Mouse (Mus musculus) large intestine, adult 2 months (tissue): ENCODE data around the gene Ccdc57. TPM values are rescaled to one million over a fixed set of nuclear protein-coding genes. Genes with fewer than 3 reads are reported as not detected.

ENCODE experiments used
- DNase-seq: peaks from one replicate; pipeline ENCODE4 v3.0.0-alpha.2; 2012; ENCODE audit warnings: low read depth, low spot score
- WGBS: fragments of 180-500 bp; shearing (Covaris S2); methylation state at CpG from one replicate; pipeline ENCODE4 v1.1.7; 2018; 5-methylcytosine and 5-hydroxymethylcytosine counted together
- polyA plus RNA-seq: library from polyadenylated mRNA; depleted of rRNA; stranded (reverse); fragments of >200 nt; gene quantifications from 2 replicates; pipeline ENCODE4 v1.2.3, GENCODE M21; 2012

Ccdc57 gene
- polyA plus RNA-seq, 1 experiment = 0.90 TPM

DNA sequence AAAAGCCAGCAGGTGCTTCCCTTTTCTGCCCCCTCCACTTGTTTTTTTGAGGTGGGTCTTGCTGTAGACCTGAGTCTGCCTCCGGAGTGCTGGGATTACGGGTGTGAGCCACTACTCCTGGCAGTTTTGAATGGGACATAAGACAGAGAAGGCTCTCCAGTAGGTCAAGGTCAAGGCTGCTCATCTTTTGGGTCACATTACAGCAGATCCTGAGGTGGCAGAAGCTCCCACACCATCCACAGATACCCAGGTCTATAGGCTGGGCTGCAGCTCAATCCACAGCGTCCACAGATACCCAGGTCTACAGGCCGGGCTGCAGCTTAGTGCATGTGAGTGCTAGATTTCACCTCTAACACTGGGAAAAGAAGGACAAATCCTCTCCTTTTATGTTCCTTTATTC lies 18.9 kb downstream of the Ccdc57 start:
- WGBS = 95% methylated on average over 4 of the region's 4 CpGs
- DNase-seq = no peak

DNA sequence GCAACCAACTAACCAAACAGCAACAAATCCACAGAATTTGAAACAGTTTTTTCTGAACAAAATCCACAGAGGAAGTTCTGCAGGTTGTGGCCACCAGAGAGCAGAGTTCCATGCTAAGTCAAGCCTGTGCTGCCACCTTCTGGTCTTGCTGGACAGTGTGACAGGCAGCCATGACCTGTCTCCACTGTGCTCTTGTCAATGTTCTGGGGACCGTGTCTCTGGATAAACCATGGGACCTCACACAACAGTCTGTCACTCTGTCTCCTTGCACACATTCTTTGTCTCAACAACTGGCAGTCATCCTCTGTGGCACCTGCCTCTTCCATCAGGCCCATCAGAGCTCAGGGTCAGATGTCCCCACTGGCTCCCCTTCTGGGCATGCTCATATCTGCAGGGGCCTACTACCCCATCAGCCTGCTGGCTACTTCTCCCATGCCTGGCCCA lies 27.2 kb downstream of the Ccdc57 start:
- peak; percentile 60 for DNase-seq
- 3% methylated on average over 1 of the region's 1 CpGs for WGBS

DNA sequence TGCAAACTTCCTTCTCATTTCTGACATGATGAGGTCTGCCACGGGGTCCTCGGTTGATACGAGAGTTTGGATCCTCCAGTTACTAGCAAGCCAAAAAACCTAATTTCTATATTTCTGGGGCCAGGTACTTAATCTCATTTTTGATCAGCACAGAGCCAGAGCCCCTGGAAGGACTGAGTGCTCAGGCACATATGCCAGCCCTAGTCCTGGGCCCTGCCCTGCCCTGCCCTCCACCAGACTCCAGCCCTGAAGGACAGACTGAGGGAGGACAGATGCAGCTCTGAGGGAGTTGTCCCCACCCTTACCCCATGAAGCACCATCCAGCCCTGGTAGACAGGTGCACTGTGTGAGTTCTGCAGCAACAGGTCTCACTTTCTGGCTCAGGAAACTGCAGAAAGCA lies 28.1 kb downstream of the Ccdc57 start:
- no peak for DNase-seq
- WGBS = 94% methylated on average over 3 of the region's 3 CpGs

DNA sequence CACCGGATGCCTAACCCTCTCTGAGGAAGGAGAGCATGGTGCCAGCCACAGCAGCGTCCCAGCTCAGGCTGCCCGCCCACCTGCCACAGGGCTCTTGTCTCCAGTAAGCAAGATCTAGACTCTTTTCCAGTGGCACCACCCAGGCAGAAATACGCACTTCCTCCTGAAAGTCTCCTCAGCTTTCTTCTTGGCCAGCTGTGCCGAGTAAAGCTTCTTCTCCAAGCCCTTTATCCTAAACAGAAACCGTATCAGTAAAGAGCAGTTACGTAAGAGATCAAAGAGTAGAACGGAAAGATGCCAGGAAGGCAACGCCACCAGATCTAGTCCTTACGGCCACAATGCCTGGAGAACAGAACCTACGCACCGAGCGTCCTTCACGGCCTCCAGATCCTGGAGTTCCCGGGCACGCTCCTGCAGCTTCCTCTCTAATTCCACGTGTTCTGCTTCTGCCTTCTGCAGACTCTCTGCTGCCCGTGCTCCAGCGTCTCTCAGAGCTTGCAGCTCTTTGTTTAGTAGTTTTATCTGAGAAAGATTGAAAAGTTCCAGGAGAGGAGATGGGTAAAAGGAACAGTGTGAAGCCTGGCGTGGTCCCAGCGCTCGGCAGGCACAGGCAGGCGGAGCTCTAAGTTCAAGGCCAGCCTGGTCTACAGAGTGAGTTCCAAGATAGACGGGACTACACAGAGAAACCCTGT lies 29.4 kb downstream of the Ccdc57 start:
- peak; percentile 64 for DNase-seq
- 29% methylated on average over 24 of the region's 24 CpGs for WGBS

DNA sequence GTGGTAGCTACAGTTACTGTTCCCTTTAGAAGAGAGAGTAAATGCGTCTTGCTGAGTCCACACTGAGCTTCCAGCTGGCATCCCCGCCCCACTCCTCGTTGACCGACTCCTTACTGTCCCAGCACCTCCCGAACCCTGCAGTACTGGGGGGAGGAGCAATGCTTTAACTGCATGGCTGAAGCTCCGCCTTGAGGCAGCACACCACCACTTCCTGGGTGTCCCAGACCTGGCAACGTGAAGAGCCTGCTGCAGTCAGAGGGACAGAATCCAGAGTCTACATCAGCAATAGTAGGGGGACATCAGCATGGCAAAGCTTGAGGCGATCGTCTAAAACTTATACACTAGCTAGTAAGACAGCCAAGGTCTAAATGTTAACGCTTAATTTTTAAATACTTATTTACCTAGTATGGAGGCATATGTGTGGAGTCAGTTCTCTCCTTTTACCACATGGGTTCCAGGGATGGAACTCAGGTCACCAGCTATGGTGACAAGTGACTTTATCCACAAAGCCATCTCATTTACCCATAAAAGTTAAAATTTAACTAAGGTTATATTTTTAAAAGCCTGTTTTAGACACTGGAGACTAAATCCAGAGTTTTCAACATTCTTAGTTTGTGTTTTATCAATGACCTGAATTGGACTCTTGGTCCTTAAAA lies 30.1 kb downstream of the Ccdc57 start:
- DNase-seq = peak; percentile 69
- 15% methylated on average over 10 of the region's 10 CpGs for WGBS

DNA sequence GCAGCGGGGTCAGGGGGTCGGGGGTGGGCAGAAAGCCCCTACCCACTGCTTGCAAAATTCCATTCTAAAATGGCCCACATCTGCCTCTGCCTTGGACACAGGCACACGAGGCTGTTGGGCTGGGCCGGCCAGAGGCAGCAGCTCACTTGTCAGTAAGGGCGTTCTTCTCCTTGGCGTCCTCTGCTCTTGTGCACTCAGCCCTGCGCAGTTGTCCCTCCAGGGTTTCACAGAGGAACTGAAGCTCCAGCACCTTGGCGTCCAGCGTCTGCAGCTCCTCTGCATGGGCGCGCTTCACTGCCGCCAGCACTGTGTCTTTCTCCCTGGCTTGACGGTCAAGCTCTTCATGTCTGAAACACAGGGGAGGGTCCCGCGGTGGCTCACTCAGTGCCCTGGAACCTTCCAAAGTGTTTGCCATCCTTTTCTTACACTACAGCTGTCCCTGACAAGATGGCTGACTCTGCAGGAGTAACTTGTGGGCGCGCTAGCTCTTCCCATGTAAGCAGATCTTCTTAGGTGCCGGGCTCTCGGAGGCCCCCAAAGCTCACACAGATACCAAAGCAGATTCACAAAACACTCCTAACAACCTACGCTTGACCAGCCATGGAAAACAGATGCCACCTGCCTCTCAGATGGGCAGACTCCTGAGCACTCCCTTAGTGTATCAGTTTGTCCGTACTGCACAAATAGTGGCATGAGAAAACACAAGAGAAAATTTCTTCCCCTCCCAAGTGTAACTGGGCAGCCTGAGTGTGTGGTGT lies 30.8 kb downstream of the Ccdc57 start:
- WGBS = 69% methylated on average over 21 of the region's 21 CpGs
- no peak for DNase-seq

DNA sequence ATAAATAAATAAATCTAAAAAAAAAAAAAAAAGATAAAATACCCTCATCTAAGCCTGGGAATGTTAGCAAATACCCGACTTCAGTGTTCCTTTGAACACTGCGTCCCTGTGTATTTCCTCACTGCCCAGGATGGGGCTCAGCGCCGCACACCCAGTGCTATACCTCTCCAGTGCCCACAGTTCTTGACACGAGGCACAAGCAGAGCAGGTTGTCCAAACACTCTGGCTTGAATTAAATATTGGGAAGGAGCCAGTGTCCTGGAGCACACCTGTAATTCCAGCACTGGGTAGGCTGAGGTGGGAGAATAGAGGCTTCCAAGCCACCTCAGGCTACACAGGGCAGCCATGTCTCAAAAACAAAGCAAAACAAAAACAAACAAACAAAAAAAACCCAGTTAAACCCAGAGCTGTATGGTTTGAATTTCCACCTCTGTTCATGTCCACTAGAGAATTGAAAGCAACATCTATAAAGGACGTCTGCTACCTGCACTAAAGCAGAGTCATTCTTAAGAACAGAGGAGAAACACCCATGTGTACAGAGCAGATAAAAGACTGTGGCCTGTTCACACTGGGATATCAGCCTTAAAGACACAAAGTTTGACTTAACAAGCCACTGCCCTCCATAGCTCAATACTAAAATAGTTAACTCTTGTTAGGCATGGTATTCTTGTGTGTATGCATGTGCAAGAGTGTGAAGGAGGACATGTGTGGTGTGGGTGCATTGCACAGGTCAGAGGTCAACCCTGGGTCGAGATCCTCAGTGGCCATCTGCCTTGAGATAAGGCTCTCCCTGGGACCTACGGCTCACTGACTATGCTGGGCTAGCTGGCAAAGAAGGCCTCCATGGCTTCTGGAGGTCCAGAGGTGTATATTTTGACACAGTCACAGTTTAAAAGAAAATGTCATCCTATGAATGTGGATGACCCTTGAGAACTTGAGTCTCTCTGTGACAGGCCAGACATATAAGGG lies 32.1 kb downstream of the Ccdc57 start:
- 69% methylated on average over 8 of the region's 8 CpGs for WGBS
- DNase-seq = no peak

DNA sequence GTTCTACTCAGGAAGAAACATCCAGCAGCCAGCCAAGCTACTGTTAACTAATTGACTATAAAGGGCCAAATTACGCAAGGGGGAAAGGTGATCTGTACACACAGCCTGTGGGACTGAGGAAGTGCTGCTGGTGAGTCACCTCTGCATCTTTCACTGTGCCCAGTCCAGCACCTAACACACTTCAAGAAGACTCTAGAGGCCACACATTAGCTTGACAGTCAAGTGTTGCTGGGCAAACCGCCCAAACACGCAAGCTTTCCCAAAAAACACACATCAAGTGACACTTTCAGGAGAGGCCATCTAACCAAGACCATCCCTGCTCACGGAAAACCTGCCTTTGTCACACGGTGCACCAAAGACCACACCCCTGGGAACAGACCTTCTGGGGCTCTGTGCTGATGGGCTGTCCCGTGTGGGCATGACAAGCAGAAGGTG lies 34.5 kb downstream of the Ccdc57 start:
- 45% methylated on average over 6 of the region's 6 CpGs for WGBS
- DNase-seq = no peak

DNA sequence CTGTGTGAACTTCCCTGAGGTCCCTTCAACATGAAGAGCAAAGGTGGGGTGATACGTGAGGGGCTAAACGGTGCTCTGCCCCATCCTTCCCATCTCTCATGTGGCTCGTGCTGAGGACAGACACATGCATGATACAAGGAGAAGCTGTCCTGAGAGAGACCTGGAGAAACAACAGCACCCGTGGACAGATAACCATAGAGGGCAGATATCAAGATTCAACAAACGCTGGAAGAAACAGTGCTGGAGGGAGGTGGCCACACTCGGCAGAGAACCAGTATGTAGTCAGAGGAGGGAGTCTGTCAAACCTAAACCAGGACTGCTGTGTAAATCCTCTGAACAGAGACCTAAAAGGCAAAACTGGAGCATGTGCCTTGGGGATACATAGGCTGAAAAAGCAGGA lies 37.2 kb downstream of the Ccdc57 start:
- DNase-seq = no peak

DNA sequence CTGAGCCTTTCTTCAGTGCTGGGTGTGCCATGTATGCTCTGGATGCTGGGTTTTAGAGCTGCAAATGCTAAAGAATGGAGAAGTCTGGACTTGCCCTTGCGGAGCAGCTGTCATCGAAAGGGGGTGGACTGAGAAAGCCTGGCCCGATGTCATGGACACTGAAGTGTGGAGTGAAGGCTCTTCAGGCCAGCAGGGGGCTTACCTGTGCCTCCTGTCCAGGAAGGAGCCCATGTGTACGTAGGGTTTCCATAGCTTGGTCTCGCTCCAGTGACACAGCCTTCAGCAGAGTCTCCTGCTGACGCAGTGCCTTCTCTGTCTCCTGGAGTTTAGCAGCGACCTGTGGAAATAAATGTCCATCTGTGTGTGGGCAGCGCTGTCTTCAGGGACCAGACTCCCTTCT lies 38.3 kb downstream of the Ccdc57 start:
- DNase-seq = no peak
- 89% methylated on average over 8 of the region's 8 CpGs for WGBS

More for the DNA sequence above, 37.2 kb downstream of the Ccdc57 start:
- WGBS = 95% methylated on average over 6 of the region's 6 CpGs

DNA sequence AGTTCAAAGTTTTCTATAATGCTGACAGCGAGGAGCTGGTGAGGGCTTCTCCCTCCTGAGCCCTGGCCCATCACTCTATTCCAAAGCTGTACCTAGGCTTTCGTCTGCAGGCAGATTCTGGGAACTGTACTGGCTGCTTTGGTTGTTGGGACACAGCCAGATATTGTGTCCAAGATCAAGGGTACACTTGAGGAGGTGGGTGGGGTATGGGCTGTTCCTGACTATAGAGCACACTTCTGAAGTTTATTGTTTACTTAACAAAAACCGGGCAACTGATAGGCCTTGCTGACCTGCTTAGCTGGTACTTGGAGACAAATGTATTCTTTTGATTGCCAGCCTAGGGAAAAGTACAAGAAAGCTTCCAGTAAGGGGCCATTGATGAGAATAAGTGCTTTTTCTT lies 43.5 kb downstream of the Ccdc57 start:
- DNase-seq = no peak
- 29% methylated on average over 3 of the region's 3 CpGs for WGBS

DNA sequence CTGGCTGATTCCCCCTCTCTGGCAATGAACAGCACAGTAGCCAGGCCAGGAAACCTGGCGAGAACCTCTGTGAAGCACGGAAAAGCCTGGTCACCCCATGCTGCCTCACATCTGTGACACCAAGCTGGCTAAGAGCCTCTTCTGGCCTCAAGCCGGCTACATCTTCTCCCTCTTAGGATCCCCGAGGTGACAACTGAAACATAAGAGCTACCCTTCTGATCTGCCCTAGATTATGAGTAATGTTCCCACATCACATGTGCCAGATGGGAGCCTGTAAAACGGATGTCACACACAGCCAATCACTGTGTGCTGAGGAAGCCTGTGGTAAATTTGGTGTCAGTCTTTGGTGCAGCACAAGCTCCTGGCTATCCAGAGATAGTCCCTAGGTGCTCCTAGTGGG lies 44.0 kb downstream of the Ccdc57 start:
- no peak for DNase-seq
- whole genome bisulfite sequencing = 54% methylated on average over 5 of the region's 5 CpGs

DNA sequence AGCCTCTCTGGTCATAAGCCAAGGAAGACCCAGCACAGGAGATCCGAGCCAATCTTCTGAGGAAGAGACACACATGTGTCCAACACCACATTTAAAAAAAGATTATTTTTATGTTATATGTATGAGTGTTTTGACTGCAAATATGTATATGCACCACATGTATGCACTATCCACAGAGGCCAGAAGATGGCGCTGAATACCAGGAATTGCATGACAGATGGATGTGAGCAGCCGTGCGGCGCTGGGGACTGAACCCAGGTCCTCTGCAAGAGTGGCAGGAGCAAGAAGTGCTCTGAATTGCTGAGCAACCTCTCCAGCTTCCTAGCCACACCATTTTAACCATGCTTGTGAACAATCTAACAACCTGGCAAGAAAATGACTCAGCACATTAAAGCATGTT lies 45.2 kb downstream of the Ccdc57 start:
- DNase-seq = no peak
- WGBS = 92% methylated on average over 5 of the region's 5 CpGs

DNA sequence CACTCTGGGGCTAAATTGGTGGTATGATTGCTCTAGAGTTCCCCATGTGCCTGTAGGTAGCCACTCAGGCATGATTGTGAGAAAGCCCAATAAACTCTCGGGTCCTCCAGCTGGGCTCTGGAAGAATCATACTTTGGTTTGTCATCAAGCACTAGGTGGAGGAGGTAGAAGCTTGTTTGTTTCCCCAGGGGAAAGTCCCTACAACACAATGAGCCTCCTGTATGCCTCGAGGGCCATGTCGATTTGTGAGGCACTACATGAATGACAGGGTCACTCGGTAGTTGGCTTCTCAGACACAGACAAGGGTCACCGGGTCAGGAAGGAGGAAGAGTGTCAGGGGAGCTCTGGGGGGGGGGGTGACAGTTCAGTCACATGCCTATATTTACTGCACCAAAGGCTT lies 46.2 kb downstream of the Ccdc57 start:
- WGBS = 36% methylated on average over 5 of the region's 5 CpGs
- DNase-seq = no peak

DNA sequence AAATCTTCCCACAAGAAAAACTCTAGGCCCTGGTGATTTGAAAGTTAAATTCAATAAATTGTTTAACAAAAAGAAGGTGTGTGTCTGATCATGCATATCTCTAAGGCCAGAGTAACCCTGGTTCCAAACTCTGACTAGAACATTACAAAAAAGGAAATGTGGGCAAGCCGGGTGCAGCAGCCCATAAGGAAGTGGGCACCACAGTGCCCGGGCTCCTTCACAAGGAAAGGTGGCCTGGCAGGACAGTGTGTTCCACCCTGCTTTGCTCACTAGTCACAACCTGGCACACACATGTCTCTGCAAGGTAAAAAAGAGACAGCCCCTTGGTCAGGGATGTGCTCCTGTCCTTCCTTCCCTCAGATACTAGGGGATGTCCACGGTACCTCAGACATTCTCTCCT lies 49.1 kb downstream of the Ccdc57 start:
- 46% methylated on average over 3 of the region's 3 CpGs for WGBS
- DNase-seq = no peak

DNA sequence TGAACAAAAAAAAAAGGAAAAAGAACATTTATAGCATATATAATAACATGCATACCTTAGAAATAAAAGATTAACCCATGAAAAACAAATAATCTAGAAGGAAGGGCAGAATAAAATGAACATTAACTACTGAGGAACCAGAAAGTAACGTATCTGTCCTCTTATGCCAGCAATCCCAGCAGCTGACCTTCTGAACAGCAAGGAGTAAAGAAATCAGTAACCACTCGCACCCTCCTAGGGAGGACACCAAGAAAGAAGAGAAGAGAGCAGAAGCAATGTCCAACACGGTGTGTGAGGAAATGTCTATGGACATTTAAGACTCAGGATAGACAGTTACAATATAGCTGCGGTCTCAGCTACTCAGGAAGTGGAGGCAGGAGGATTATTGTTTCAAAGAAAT lies 49.7 kb downstream of the Ccdc57 start:
- 43% methylated on average over 4 of the region's 4 CpGs for WGBS
- DNase-seq = no peak

DNA sequence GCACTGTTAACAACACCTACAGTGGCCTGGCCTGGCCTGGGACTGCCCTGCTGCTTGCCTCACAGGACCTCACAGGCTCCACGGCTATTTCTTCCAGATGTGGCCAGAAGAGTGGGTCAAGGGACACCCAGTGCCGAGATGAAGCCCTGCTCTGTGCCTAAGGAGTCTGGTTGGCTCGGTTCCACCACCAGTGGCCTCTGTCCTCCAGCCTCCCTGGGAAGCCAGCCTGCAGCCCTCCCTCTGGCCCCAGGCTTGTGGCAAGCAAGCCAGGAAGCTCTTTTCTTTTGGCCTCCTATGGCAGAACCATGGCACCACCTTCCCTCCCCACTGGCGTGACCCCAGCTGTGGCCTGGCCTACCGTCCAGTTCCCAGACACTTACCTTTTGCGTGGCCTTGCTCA lies 59.5 kb downstream of the Ccdc57 start:
- DNase-seq = no peak
- WGBS = 48% methylated on average over 6 of the region's 6 CpGs

DNA sequence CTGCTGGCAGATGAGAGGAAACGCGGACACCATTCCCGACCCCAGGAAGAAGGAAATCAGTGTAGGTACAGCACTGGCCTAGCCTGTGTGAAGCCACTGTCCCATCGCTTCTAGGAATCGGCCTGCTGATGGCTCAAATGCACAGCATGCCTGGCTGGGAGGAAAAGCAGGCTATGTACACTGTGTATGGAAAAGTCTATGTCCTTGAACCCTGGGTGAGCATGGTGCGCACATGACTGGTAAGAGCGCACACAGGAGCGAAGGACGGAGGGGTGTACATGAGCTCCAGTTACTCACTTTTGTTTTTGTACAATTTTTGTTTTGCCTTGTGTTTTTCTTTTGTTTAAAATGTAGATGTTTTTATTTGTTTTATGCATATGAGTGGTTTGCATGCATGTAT lies 61.2 kb downstream of the Ccdc57 start:
- 96% methylated on average over 9 of the region's 9 CpGs for WGBS
- no peak for DNase-seq

DNA sequence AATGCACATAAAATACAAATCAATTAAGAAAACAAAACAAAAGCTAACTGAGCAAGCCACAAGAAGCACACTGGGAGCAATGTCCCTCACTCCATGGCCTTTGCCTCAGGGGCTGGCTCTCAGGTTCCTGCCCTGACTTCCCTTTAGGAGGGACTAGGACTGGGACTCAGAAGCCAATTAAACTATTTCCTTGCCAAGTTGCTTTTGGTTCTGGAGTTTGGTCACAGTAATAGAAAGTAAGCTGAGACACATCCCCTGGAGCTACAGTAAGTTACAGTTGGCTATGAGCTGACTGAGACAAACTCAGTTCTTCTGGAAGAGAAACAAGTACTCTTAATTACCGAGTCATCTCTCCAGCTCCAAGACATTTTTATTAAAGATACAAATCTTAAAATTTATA lies 66.9 kb downstream of the Ccdc57 start:
- WGBS = 85% methylated on average over 1 of the region's 1 CpGs
- DNase-seq = no peak

DNA sequence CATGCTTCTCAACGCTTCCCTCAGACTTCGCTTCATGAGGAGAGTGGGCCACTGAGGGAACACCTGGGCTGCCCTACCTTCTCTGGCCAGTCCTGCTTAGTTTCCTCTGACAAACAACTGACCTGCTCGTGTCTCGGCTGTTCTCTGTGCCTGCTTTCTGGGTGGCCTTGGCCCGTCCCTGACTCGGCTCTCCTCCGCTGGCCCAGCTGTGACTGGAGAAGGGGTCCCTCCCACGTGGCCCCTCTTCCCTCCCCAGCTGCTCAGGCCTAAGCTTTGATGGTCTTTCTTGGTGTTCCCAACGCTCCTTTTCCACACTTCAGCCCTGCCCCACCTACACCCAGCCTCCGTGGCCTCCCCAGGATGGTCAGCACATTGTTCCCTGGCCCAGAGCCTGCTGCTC lies 69.9 kb downstream of the Ccdc57 start:
- no peak for DNase-seq
- 86% methylated on average over 10 of the region's 10 CpGs for WGBS
